Mouse (Mus musculus) cerebellum, postnatal 14 days (tissue): ENCODE data around the gene Lyzl4.
"Not testable (repeated sequence)": the region's sequence is repeated elsewhere in the genome, so short reads cannot be mapped to it uniquely, and the experiment has no call there.

Experiments used
- DNase-seq, 2 experiments: peaks; one replicate each; pipeline ENCODE4 v3.0.0; 2021; ENCODE audit warnings: mixed read lengths in 2 of 2

Gene Lyzl4

DNA sequence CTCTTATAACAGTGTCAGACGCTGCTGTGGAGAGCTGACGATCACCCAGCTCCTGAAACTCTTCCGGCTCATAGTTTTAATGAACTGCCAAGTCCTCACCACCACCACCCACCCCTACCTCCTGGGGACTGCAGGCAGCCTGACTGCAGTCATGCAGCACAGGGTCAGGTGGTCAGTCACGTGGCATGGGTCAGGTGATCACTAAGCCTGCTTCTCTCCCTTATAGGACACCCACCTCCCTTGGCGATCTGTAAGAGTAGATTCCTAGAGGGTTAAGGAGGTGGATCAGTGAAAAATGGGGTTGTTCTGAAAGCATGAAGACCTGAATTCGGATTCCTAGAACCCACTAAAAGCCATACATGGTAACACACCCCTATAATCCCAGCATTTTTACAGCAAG is 42.3 kb downstream of the Lyzl4 start:
- peak in 1 of 2 experiments; percentile 37 for DNase-seq

GRCm38 (mm10) chr9:121598106-121598505 is 43.8 kb downstream of the Lyzl4 start:
- no peak for DNase-seq

DNA sequence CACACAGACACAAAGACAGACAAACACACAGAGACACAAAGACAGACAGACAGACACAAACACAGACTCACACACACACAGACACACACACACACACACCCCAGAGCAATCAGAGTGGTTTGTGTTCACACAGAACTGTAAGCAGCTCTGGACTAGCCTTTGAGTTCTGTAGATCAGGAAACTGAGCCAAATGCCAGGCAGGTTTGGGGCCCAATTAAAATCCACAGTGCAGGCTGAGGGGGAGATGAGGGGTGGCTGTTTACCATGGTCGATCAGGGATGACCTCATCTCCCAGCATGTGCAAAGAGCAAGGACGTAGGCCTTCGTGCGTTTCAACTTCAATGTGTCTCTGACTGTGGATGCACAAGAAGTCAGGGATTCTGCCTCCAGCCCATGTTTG is 47.1 kb downstream of the Lyzl4 start:
- no peak for DNase-seq

GRCm38 (mm10) chr9:121593768-121594167 is 48.1 kb downstream of the Lyzl4 start:
- DNase-seq = not testable (repeated sequence)

DNA sequence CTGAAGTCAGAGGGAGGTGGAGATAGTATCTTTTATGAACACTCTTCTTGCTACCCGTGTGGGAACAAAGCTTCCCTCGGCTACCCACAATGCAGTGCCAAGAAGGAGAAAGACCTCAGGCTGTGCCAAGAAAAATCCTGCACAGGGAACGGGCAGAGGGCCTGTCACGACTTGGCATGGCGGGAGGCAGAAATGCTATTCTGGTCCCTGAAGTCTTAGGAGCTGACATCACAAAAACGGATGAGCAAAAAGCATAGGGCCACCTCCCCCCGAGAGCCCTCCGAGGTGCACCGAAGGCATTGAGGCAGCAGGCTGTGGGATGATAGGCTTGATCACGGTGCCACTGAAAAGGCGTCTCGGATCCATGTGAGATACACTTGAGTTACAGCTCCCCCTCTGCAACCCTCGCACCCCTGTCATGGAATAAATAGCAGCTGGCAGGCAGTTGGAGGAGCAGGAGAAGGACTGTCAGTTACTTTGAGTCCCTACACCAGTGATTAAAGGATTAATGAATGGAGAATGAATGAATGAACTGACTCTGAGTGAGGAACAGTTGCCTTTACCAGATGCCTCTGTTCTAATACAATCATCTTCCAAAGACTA is 48.8 kb downstream of the Lyzl4 start:
- peak; percentile 33 to 34 for DNase-seq

- no peak for DNase-seq
Measured at GRCm38 (mm10) chr9:121589533-121589932, 52.4 kb downstream of the Lyzl4 start.

GRCm38 (mm10) chr9:121574380-121574779 is 67.5 kb downstream of the Lyzl4 start:
- no peak for DNase-seq

- DNase-seq = no peak
Measured at GRCm38 (mm10) chr9:121568451-121568850, 73.4 kb downstream of the Lyzl4 start.

GRCm38 (mm10) chr9:121566387-121566786 is 75.5 kb downstream of the Lyzl4 start:
- no peak for DNase-seq

DNA sequence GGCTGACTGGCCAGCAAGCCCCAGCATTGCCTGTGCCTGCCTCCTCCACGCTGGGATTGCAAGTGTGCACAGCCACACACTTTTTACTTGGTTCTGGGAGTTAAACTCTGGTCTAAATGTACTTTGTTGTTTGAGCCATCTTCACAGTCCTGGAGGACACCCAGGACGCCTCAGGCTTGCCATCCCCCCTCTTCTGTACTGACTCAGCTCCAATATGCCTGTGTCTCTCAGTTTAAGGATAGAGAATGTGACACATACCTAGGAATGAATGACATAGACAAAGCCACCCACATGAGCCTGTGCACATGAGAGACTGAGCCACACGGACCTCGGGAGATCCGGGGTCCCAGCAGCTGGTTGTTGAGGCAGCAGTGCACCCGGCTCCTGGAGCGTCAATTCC is 78.6 kb downstream of the Lyzl4 start:
- DNase-seq = no peak

DNA sequence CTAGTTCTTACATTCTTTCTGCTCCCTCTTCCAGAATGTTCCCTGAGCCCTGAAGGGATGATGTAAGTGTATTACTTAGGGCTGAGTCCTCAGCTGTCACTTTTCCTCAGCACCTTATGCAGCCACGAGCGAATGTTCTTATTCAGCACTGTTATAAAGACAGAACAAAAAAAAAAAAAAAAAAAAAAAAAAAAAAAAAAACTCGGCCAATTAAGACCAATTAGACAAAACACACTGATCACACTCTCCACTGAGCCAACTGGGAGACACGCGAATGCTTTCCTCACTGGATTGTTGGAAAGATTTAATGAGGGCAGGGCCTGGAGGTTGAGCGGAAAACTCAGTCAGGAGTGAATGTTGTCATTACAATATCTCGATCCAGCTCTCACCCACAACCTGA is 81.4 kb downstream of the Lyzl4 start:
- DNase-seq = no peak

GRCm38 (mm10) chr9:121558167-121558566 is 83.7 kb downstream of the Lyzl4 start:
- DNase-seq = no peak

- DNase-seq = no peak
Measured at GRCm38 (mm10) chr9:121556913-121557312, 85.0 kb downstream of the Lyzl4 start.

- no peak for DNase-seq
Measured at GRCm38 (mm10) chr9:121555395-121556000, 86.4 kb downstream of the Lyzl4 start.

GRCm38 (mm10) chr9:121553643-121554042 is 88.3 kb downstream of the Lyzl4 start:
- DNase-seq = no peak

GRCm38 (mm10) chr9:121550327-121550771 is 91.5 kb downstream of the Lyzl4 start:
- DNase-seq = no peak

GRCm38 (mm10) chr9:121549444-121549843 is 92.5 kb downstream of the Lyzl4 start:
- DNase-seq = no peak

DNA sequence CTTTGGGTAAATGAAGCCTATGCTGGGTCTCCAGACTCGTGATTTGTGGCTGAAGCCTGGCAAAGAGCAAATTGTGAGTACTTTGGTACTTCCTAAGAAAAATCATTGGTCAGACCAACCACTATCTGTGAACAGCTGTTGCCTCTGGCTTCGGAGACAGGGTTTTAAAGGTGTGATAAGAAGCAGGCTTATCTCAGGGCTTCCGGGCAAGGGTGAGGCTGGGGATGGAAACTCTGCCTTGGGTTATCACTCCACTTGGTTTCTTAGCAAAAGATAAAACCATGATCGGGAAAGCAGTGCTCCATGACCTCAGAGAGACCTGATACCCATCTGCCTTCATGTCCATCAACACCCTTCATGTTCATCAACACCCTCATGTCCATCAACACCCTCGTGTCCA is 92.9 kb downstream of the Lyzl4 start:
- DNase-seq = no peak

GRCm38 (mm10) chr9:121547431-121547830 is 94.5 kb downstream of the Lyzl4 start:
- DNase-seq = no peak

DNA sequence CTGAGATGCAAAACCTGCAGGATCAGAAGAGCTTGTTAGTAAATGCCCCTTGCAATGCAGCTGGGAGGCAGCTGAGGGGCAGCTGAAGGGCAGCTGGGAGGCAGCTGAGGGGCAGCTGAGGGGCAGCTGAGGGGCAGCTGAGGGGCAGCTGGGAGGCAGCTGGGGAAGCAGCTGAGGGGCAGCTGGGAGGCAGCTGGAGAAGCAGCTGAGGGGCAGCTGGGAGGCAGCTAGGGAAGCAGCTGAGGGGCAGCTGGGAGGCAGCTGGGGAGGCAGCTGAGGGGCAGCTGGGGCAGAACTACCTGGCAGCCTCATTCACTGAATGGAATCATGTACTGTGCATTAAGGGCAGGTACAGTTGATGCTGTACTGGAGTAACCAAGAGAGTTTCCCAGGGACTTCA is 100.4 kb downstream of the Lyzl4 start:
- DNase-seq = no peak

DNA sequence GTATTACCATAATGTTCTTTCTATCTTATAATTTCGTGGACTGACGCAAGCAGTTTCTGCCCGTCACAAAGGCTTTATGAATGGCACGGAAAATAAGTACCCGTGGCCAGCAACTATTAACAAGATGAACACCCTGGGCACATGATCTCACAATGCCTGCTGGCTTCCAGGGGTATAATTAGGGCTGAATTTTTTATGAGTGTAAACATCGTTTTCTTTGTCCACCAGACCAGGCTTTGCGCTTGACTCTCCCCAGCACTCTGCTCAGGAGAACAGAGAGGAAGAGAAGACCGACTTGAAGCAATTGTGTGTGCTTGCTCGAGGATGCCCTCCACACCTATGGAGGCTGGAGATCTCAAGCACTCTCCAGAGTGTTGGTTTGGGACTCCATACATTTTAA is 109.3 kb downstream of the Lyzl4 start:
- no peak for DNase-seq

DNA sequence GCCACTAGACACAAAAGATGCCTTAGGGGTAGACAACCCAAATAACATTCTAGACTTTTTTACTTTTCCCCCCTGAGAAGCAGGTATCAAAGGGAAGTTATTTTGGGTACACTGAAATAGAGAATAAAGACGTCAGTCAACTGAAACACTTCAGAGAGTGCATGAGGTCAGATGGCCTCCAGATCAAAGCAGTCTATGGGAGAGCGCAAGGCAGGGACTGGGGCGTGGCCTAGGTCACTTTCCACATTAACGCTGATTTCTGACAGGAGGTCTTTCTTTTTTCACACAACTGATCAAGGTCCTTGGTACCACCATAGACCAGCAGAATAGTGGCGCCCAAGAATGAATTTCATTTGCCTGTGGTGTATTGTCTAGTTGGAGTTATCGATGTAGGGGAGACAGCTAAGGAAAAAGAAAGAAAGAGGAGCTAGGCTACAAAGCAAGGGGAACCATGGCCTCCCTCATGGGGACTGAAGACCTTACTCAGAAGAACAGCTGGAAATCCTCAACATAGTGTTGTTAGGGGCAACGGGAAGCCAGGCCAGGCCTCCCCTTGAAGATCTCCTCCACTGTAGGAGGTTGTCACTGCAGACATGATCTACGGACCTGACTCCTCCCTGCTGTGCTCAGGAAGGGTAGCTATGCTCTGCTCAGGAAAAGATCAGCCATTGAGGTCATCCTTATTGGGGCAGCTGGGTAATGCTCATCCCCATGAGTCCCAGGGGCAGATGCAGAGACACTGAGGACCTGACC is 113.1 kb downstream of the Lyzl4 start:
- DNase-seq = no peak
